Mouse (Mus musculus) right cerebral cortex, postnatal 14 days (tissue): ENCODE measurements around the gene Gpc3.
"Not testable (repeated sequence)": the region's sequence is repeated elsewhere in the genome, so short reads cannot be mapped to it uniquely, and the experiment has no call there.

ENCODE experiments used
- DNase-seq: peaks from one replicate; pipeline ENCODE4 v3.0.0; 2022

The Gpc3 gene

GRCm38 (mm10) chrX:52277599-52277998 lies 336.2 kb downstream of the Gpc3 start:
- DNase-seq = no peak

- DNase-seq = no peak
Measured at GRCm38 (mm10) chrX:52273016-52273415, 340.7 kb downstream of the Gpc3 start.

- no peak for DNase-seq
Measured at GRCm38 (mm10) chrX:52261991-52262390, 351.8 kb downstream of the Gpc3 start.

GRCm38 (mm10) chrX:52261546-52261945 lies 352.2 kb downstream of the Gpc3 start:
- DNase-seq = no peak

GRCm38 (mm10) chrX:52259771-52260170 lies 354.0 kb downstream of the Gpc3 start:
- DNase-seq = not testable (repeated sequence)

GRCm38 (mm10) chrX:52254526-52254925 lies 359.2 kb downstream of the Gpc3 start:
- no peak for DNase-seq

GRCm38 (mm10) chrX:52245694-52246297 lies 368.0 kb downstream of the Gpc3 start:
- DNase-seq = no peak

GRCm38 (mm10) chrX:52237470-52237869 lies 376.3 kb downstream of the Gpc3 start:
- DNase-seq = no peak

- DNase-seq = no peak
Measured at GRCm38 (mm10) chrX:52231984-52232383, 381.8 kb downstream of the Gpc3 start.

- no peak for DNase-seq
Measured at GRCm38 (mm10) chrX:52230711-52231110, 383.0 kb downstream of the Gpc3 start.
